Mouse (Mus musculus): ENCODE measurements around the gene Gm28047.

Gm28047 gene

DNA sequence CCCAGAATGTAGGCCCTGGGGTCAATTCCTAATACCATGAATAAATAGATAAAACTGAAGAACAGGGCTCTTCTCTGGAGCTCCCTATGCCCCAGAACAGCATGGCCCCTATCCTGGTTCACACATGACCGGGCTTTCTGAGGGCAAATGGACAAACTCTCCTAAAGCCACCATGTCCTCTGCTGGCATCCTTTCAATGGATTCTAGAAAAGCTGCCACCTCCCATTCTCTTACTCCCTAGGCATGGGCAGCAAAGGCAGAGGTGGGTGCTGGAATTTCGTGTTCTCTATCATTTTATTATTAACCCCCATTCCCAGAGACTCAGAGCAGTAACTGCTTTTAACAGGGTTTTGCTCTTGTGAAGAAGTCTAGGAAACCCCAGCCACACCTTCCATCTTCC, 109.6 kb downstream of the Gm28047 start:
- DNase-seq: no peak

DNA sequence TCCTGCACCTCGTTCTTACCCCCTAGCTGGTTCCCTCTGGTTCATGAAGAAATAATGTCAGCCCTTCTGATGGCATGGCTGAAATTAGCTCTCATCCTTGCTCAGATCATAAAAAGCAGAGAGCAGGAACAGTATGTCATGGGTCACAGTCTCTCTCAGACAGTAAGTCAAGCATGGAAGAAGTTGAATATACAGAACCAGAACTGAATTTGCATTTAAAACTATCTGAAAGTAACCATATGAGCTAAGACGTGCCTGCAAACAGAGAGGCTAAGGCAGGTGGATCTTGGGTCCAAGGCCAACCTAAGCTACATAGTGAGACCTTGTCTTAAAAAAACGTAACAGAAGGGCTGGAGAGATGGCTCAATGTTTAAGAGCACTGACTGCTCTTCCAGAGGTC, 111.9 kb downstream of the Gm28047 start:
- DNase-seq: no peak

DNA sequence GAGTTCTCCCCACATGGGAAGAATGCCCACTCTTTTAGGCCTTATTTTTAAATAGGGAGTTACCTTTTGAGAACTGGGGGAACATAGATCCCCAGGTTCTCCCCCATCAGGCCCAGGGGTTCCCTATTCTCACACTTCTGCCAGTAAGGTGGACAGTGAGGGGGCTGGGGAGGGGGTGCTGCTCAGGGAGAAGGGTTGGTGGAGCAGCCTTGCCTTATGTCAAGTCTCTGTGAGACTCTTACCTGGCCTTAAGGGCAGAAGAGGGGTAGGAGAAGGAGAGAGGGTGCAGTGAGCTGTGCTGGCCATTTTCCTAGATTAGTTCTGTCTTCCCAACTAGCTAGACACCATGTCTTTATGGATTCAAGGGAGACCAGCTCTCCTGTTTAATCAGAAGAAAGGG, 112.4 kb downstream of the Gm28047 start:
- DNase-seq: no peak

DNA sequence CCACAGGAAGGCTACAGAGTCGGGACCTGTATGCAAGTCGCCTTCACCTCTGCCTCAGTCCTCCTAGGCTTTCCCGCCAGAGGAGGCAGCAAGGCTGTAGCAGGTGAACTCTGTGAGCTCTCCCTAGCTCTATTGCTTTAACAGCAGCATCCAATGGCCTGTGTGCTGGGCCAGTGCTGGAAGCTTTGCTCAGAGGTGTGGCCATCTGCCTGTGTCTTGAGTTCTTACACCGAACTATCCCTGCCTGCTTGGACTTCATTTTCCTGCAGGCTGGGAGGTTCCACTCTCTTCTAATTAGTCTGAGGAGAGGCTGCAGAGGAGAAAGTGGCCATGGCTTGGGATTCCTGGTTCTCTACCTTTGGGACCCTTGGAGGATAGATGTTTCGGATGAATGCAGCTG, 112.9 kb downstream of the Gm28047 start:
- DNase-seq: no peak

DNA sequence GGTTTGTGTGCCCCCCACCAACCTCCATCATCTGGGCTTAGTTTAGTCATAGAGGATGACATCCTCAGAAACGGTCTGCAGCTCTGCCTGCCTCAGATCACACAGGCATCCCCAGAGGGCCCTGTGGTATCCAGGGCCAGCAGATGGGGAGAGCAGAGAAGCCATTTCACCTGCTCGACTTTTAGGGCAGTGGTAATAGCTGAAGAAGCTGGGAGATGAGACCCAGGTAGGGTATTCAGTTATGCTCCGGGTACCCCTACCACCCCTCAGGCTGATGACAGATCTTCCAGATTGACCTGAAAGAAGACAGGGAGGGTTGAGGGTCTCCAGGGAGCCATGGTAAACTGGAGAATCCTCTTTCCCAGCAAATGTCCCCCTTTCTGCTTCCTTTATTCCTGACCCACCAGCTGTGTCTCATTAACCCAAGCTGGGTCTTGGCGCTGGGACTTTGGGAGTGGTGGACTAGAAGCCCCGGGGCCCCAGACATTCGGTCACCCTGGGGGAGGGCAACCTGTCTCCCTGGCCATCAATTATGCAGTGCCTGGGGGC, 113.5 kb downstream of the Gm28047 start:
- no peak for DNase-seq

DNA sequence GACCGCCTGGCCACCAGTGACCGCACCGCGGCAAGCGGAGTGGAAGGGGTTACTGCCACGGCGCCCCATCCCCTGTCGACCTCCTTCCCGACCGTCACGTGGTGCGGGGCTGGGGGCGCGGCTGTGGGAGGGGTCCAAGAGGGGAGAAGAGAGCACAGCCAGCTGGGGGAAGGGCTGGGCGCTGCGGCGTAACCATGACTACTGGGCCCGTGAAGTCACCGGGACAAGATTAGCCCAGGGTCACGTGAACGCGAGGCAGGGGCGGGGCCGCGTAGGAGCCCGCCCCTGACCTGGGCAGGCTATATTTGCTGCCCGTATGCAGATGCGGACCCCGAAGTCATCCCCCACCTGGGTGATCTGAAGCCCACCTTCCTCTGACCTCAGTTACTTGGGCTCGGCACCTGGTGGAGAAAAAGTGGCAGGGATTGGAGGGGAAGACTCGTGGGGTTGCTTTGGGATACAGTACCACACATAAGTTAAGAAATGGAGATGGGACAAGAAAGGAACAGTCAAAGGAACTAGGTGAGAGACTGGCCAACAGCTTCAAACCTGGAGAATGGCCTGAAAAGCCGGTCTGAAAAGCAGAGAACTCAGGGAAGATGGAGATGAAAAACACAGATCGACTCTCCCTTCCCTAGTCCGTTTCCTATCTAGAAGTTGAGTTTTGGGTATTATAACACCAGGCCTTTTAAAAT, 114.1 kb downstream of the Gm28047 start:
- DNase-seq: peak; percentile 92

DNA sequence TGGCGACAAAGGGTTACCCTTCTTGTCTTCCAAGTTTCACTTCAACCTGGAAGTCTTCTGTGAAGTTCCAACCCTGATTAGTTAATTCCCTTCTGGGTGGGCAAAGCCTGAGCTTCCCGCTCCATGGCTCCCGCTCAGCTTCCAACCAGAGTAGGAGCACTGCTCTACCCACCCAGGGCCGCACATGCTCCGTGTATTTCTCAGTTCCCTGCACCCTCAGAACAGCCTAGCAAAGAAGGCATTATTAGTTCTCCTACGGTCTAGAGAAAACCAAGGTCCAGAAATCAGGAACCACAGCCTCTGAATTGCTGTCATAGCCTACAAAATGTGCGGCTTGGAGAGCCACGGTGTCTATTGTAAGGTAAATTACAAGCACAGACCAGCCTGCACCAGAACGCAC, 114.8 kb downstream of the Gm28047 start:
- DNase-seq: no peak

DNA sequence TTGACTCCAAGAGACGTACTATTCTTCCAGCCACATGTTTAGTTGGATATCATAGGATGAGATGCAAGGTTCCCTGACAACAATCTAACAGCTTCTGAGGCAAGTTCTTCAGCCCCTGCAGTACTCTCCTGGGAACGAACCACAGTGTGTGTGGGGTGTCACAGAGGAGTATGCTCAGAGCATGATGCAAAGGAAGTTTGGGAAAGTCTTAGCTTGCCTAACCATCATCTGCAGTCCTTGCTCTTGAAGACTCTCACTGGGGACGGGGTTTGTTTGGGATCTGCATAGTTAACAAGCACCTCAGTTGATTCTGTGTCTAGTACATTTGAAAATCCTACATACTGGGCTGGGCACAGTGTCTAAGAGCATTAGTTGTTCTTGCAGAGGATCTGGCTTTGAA, 116.5 kb downstream of the Gm28047 start:
- no peak for DNase-seq

DNA sequence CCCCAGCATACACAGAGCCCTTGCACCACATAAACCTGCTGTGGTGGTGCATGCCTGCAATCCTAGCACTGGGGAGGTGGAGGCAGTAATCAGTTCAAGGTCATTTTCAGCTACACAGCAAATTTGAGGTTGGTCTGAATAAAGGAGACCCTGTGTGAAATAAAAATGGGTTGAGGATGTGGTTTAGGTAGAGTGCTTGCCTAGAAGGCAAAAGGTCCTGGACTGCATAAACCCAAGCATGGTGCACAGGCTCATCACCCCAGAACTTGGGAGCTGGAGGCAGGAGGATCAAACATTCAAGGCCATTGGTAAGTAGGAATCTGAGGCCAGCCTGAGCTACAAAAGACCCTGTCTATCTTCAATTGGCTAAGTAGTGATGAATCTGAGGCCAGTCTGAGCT, 117.3 kb downstream of the Gm28047 start:
- no peak for DNase-seq

DNA sequence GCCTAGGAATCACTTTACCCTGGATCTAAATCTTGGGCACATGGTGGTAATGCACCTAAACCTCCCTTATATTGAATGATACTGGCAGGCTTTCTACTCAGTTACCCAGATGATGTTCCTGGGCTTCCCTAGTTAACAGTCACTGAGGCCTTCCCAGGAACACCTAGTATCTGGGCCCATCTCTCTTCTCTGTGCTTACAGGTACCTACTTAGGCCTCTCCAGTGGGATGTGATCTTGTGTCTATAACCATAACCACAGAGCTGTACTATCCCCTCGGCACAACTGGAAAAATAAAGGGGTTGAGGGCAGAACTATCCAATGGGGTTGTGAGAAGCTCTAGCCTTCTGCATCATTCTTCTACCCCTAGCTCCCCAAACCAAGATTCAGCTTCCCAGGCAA, 118.0 kb downstream of the Gm28047 start:
- DNase-seq: no peak

DNA sequence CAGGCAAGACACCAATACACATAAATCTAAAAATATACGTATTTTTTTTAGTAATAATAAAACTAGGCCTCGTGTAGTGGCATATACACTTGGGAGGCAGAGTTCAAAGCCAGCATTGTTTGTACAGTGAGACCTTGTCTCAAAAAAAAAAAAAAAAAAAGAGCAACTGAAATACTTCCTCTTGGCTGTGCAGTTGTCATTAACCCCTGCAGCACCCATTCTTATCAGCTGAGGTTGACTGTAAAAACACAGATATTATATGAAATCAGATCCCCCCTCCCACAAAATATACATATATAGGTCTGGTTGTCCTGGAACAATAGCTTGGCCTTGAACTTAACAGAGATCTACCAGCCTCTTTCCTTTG, 118.4 kb downstream of the Gm28047 start:
- DNase-seq: no peak

DNA sequence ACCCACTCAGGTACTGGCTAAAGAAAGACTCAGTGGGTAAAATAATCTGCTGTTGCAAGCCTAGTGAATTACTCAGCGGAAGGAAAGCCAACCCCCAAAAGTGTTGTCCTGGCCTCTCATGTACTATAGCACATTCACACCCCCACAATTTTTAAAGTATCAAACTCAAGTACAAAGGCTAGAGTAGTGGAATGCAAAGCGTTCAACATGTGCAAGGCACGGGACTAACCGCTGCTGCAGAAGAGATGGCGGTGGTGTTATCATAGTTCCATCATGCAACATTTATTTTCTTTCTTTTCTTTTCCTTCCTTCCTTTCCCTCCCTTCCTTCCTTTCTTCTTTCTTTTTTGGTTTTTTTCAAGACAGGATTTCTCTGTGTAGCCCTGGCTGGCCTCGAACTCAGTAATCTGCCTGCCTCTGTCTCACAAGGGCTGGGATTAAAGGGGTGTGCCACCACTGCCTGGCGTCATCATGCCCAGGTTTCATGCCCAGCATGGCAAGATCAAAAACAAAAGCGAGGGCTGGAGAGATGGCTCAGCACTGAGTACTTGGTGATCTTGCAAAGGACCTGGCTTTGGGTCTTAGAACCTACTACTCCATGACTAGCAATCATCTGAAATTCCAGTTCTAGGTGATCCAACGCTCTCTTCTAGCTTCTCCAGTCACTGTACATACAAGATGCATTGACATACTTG, 119.0 kb downstream of the Gm28047 start:
- no peak for DNase-seq

DNA sequence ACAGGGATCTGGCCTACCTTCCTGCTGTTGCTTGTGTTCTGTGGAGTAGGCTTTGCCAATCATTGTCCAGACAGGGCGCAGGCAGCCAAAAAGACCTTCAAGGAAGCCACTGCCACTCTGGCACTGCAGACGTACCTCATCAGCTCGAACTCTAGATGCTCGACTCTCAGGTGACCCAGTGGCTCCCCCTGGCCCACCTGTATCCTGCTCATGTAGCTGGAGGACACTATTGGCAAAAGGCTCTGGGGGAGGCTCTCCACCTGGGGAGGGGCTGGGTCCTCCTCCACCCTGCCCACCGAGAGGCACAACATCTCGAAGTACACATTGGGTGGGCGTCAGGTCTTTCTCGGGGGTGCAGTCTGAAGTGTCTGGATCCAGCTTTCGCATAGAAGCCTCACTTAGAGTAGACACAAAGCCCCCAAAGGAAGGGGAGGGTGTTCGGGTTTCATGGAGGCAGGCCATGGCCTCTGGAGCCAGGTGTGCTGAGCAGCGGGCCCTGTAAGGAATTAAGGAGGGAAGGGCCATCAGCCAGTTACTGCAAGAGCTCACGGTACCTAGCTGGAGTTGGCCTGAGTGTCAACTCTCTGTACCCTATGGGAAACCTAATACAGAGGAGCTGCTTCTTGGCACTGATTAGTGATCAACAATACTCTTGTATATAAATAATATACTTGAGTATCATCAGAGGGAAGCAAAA, 119.6 kb downstream of the Gm28047 start:
- no peak for DNase-seq

DNA sequence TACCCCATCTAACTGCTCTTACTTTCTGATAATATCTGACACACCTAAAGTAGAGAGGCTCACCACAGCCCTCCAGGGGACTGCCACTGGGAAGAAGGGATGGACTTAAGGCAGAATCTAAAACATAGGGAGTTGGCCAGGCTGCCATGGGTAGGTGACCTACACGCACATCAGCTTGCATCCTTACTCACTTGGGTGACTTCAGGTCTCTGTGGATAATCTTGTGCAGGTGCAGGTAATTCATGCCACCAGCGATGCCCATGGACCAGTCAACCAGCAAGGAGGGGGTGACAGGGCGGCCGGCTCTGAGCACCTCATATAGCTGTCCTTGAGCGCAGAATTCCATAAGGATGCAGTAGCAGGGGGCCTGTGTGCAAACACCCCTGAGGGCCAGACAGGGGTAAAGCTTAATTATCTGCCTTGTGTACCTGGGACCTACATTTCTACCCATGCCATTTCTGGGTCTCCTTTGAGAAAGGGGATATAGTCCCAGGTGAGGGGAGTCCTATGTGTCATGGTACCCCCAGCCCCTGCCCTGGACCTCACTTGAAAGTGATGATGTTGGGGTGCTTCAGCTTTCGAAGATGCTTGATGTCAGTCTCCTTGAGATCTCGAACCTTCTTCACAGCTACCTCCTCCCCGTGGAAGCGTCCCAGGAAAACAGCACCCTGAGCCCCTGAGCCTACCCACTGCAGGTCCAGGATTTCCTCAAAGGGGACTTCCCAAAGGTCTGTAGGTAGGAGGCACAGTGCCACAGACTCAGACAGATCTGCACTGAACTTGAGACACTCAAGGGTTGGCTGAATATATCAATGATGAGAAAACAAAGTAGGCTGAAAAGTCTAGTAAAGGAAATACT, 120.7 kb downstream of the Gm28047 start:
- DNase-seq: no peak

DNA sequence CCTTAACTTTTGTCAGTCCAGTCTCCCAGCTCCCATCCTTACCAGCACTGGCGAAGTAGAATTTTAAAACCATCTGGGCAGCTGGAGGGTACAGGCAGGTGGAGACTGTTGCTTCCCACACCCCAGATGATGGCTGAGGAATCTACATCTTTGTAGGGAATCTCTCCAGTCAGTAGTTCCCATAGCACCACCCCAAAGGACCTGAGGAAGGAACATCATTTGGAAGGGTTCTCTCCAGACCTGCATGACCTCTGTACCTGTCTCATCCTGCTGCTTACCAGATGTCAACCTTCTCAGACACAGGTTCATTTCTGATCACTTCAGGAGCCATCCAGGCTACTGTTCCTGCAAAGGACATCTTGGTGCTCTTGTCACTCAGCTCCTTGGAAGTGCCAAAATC, 121.4 kb downstream of the Gm28047 start, which contains the start of gene Gm10337:
TSS of gene Gm10337 (plus strand) at position 276 of the 400 bp plus-strand sequence.
- no peak for DNase-seq

DNA sequence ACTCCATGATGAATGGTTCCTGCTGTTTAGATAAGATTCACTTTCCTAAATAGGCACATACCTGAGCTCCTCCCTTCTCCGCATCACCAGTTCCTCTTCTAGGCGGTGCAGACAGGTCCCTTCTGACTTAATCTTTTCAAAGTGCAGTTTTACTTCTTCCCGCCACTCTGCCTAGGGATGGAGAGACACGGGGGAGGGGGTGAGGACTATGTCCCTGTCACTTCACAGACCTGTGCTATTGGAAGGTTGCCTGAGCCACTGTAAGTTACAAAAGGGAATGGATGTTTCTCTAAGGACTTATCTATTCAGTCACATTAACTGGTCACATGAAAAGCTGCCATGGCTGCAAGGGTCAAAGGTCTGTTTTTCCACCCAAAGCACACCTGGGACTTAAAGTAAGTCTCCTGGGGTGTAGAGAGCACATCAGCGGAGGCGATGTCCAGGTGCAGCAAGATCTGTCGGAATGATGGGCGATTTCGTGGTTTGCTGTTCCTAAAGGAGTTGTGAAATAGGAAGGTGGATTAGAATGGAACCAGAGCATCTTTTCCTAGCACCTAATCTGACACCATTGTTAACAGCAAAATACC, 122.5 kb downstream of the Gm28047 start:
- DNase-seq: no peak

DNA sequence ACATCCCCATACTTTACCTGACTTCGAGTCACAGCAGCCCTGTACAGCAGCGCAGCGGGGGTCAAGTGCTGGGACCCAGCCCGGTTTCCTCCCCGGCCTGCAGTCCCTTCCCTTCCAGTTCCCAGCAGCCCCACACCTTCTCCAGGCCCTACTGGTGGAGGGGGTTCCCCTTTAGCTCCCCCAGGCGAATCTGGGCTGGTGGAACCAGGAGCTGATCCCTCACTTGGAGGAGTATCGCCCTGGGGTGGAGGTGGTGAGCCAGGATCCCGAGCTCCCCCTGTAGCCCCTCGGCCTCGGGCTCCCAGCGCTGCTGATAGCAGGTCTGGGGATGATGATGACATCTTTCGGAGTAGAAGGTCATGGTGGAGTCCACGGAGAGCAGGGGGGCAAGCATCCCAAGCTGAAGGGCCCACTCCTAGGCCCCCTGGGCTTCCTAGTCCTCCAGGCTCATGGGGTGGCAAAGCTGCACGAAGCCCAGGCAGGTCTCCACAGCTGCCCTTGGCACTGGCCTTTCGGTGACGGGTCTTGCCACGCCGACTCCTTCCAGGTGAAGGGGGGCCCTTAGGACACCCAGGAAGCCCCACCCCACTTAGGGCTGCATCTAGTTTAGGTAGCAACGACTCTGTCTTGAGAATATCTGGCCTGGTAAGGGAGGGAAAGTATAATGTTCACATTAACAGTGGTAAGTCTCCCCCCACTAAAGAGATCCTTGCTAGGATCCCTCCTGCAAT, 123.6 kb downstream of the Gm28047 start:
- DNase-seq: no peak

DNA sequence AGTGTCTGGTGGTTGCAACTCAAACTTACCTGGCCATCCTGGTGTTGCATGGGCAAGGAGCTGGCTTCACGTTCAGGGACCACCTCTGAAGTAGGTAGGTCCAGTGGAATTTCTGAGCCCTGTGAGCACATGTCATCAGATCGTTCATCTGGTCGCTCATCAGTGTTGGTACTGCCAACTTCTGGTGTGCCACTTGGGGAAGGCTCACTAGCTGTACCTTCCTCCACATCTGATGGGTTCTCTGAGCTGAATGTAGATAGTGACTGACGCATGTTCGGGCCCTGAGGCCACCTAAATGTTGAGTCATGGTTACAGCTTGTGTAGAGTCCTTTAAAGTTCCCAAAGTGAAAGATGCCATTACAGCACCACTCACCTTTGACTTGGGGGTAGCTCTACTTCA, 124.4 kb downstream of the Gm28047 start:
- DNase-seq: no peak

DNA sequence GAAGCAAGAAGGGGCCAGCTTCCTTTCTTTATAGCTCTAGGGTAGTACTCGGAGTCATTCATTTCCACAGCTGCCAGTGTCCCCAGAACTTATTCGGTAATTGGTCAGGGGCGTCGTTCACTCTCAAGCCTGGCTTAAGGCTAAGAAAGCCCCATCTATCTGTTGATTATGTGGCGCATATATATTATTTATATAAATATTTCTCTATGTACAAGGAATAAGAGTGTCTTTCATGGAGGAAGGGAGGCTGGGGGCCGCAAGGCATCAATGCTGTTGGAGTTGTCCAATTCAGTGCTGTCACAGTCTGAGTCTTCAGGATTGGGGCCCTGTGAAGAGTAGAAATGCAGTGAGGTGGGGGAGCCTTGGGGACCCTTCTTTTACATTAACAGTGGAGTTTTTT, 125.0 kb downstream of the Gm28047 start:
- DNase-seq: no peak

DNA sequence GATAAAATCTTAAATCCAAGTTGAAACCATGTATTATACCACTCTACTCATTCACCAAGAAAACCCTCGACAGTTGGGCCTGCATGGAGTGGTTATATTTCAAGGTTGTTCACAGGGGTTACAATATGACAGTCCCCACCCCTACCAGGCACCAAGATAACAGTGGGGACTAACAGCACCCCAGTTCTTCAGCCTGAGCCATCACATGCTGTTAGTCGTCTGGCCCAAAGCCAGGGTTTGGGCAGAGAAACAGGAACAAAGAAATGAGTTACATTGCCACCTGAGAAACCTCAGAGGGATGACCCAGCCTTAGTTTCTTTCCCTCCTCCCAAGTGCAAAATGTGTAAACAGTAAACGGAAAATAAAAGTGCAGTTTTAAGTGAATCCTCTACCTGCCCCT, 125.5 kb downstream of the Gm28047 start:
- DNase-seq: no peak

DNA sequence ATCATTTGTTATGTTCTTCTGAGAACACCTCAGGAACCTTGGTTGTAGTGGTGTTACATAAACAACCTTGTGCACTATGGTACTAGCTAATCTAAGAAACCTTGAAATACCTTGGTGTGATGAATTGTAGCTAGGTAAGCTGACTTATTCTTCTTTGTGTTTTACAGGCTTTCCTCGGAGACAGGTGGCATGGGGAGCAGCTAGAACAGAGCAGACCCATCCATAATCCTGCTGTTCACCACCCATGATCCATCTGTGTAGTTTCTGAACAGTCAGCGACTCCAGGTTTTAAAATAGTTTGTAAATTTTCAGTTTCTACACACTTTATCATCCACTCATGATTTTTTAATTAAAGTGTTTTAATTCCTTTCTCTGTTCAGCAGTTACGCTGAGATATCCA, 126.5 kb downstream of the Gm28047 start:
- DNase-seq: no peak

DNA sequence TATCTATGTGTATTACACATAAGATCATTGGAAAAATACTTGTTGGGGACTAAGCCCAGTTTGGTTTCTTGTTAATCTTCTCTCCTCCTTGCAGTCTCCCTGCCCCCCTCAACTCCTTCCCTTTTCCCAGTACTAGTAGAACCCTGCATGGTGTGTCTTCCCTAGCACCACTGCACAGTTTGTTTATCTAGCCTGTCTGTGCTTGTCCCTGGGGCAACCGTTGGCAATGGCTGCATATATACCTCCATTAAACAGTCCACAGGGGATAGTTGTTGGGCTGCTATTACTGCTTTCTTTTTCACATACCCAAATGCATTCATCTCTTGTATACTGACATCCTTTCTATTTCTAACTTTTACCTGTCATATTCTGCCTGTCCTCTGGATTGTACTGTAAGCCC, 137.2 kb downstream of the Gm28047 start:
- no peak for DNase-seq

Data from layer of hippocampus, adult 9-11 months (tissue).